Mouse (Mus musculus): ENCODE results near the gene Cdc6.

- no peak for TF ChIP-seq POLR2A (IDR thresholded peaks at IDR 0.05; ENCODE audit: control insufficient read depth, extremely low read depth, insufficient read depth, low read length, poor library complexity)
- no peak for TF ChIP-seq CTCF (IDR thresholded peaks at IDR 0.05; ENCODE audit: borderline replicate concordance, control insufficient read depth, extremely low read depth, insufficient read depth, low read length, poor library complexity)
These were observed 27.5 kb downstream of the Cdc6 start for GRCm38 (mm10) chr11:98935123-98935522.
